Mouse (Mus musculus): Measurements from ENCODE around the gene Ppie. TPM values are rescaled to one million over a fixed set of nuclear protein-coding genes. Genes with fewer than 3 reads are reported as not detected.
"Not testable (repeated sequence)": the region's sequence is repeated elsewhere in the genome, so short reads cannot be mapped to it uniquely, and the experiment has no call there.

The Ppie gene
- total RNA-seq, 2 experiments from 2014 or later, result 20.2 to 24.4 TPM

DNA sequence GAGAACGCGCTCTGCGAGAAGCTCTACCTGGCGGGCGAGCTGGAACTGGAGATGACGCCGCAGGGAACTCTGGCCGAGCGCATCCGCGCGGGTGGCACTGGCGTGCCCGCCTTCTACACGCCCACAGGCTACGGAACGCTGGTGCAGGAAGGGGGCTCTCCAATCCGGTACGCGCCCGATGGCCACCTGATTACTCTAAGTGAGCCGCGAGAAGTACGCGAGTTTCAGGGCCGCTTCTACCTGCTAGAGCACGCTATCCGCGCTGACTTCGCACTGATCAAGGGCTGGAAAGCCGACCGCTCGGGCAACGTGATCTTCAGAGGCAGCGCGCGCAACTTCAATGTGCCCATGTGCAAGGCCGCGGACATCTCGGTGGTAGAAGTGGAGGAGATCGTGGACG lies 23.1 kb downstream of the Ppie start:
- DNase-seq (ENCODE audit: low spot score); intact Hi-C loops (cut with DNase I): not testable (repeated sequence)

DNA sequence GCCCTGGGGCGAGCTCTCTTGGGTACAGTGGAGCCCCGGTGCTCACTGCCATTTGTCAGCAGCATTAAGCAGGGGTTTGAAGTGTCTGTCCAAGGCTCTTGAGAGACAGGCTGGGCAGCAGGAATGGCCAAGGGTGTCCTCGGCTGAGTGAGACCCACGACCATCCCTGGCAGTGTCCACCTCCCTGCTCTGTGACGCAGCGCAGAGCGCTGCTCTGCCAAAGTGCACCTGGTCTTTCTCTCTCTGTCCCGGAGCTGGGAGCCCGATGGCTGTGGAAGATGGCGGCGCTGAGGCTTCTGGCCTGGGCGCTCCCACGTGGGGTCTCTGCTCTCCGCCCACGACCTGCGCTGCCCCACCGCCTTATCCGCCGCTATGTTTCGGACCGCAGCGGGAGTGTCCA lies 23.7 kb downstream of the Ppie start, which contains the start of gene Oxct2b:
TSS of gene Oxct2b (plus strand) at position 256 of the 400 bp plus-strand sequence.
- intact Hi-C loops (cut with DNase I), result no loop called here
- DNase-seq (ENCODE audit: low spot score), result no peak

DNA sequence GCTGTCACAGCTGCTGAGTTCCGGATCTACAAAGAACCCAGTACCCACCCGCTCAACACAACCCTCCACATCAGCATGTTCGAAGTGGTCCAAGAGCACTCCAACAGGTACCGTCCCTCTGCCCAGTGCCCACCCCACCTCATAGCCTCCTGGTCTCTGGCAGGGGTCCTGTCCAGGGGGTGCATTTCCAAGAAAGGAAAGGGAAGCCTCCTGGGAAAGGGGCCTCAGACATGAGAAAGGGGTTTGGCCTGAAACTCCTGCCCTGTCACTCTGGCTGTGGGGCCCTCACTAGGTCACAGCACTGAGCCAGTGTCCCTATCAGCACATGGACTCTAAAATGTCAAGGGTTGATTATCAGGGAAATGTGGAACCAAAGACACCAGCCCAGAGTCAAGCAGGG lies 25.1 kb downstream of the Ppie start:
- intact Hi-C loops (cut with DNase I); DNase-seq (ENCODE audit: low spot score): not testable (repeated sequence)

DNA sequence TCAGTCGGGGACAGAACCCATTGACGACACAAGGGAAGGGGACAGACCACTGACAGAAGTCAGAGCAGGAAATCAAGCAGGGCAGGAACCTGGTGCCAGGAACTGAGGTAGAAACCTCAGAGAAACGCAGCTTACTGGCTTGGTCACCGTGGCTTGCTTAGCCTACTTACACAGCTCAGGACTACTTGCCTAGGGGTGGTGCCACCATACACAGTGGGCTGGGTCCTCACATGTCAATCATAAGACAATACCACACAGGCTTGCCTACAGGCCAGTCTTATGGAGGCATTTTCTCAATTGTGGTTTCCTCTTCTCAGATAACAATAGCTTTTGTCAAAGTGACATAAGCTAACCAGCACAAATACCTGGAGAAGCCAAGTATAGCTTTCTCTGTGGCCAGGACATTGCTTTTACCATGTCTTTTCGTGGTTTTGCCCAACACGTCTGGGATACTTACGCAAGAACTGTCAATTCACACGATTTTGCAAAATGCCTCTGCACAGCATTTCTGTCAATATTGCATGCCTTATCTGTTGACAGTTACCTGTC lies 27.5 kb downstream of the Ppie start:
- no peak for DNase-seq (ENCODE audit: low spot score)
- intact Hi-C loops (cut with DNase I), result no loop called here

DNA sequence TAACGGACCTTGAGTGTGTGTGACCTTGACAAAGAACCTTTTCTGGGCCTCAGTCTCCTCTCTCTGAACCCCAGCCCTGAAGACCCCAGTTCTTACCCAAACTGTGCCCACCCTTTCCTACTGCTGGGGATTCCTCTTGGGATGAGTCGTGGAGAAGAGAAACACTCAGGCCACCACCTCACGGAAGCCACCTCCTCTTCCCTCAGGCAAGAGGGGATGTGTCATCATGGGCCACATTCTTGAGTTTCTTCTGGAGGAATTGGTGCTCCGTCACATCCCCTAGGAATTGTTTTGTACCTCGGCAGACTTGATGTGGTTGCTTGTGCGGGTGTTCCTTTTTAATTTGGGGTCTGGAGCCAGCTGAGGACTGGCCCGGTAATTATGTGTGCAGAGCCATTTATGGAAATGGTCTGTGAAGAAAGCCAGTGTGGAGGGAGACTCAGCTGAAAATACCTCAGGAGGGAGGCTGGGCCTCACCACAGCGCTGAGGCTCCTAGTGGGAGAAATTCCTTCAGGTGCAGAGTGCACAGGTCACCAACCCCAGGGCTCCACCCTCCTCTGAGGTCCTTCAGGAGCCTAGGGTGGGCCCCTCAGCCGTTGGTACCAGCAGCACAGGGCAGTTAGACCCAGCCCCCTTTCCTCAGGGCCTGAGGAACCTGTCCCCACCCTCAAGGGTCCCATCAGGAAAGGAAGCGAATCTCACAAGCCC lies 28.3 kb downstream of the Ppie start:
- intact Hi-C loops (cut with DNase I); DNase-seq (ENCODE audit: low spot score): not testable (repeated sequence)

DNA sequence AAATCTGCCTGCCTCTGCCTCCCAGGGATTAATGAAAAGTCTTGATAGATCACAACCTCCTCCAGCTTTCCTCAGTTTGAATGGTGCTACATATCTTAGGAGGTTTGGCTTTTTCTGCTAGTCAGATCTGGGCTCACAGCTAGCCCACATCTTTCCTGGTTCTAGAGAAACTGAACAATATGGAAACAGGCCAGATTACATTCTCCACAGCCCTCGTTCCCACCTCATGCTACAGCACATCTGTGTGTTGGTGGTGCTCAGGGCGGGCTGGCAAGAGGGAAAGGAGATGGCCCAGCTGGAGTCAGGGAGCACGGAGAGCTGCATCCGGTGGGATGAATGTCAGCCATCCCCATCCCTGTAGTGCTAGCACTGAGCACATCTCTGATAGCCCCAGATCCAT lies 29.0 kb downstream of the Ppie start:
- DNase-seq (ENCODE audit: low spot score), result no peak
- intact Hi-C loops (cut with DNase I), result no loop called here

DNA sequence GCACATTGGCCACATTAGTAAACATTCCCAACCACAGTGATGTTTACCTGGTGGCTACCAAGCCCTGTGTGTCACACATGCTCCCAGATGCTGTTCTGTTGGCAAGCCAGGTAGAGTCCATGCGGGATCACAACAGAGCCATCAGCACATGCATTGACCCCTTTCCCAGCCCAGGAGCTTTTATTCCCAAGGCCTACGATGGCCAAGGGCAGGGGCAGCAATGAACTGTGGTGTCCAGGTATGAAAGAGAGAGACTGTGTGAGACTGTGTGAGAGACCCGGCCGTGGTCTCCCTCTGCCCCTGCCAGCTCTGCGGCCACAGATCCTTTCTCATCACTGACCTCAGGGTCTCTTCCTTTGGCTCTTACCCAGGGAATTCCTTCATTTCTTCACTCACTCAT lies 31.7 kb downstream of the Ppie start:
- intact Hi-C loops (cut with DNase I), result no loop called here
- DNase-seq (ENCODE audit: low spot score), result no peak

DNA sequence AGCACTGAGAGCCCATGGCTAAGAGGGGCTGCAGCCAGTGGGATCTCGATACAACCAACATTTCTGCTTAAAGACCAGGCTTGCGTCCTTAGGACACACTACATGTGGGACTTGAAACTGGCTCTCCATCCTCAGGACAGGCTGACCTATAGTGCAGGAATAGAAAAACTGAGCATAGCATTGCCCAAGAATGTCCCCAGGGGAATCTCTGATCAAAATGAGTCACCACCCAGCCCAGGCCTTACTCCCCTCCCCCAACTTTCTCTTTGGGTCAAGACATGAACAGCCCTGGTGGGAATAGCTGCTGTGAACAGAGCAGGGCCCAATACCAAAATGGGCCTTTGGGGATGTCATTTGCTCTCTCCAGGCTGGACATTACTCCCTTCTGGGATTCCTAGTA lies 32.9 kb downstream of the Ppie start:
- intact Hi-C loops (cut with DNase I), result no loop called here
- DNase-seq (ENCODE audit: low spot score), result no peak

- intact Hi-C loops (cut with DNase I); DNase-seq (ENCODE audit: low spot score): not testable (repeated sequence)
Observed at GRCm38 (mm10) chr4:123105929-123106328, 33.8 kb downstream of the Ppie start.

DNA sequence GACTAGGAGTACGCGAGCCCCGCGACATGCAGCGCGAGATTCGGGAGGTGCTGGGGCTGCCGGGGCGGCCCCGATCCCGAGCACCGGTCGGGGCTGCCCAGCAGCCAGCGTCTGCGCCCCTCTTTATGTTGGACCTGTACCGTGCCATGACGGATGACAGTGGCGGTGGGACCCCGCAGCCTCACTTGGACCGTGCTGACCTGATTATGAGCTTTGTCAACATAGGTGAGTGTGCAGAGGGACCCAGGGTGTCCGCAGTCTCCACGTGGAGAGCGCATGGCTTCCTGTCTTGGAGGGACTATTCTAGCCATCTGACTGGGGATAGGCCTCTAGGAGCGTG lies 34.3 kb downstream of the Ppie start:
- no peak for DNase-seq (ENCODE audit: low spot score)
- intact Hi-C loops (cut with DNase I), result no loop called here

GRCm38 (mm10) chr4:123104651-123105450 lies 34.9 kb downstream of the Ppie start, which contains the start of gene Bmp8b:
TSS of gene Bmp8b (plus strand) at chr4:123105165.
- intact Hi-C loops (cut with DNase I), result no loop called here
- no peak for DNase-seq (ENCODE audit: low spot score)

DNA sequence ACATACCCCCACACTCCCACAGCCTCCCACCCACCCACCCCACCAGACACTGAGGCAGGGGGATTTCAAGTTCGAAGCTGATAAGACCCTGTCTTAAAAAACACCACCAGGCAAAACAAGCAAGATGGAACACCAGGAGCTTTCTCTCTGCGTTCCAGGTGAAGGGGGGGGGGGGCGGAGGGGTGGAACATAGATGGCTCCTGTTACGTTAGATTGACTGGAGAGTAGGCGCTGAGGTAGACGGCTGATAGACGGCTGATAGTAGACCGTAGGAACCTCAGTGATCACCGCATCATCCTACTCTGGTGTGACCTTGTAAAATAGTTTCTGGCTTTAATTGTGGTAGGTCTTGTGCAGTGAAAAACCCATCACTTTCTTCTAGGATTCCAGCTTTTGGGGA lies 45.9 kb downstream of the Ppie start:
- intact Hi-C loops (cut with DNase I), result no loop called here

DNA sequence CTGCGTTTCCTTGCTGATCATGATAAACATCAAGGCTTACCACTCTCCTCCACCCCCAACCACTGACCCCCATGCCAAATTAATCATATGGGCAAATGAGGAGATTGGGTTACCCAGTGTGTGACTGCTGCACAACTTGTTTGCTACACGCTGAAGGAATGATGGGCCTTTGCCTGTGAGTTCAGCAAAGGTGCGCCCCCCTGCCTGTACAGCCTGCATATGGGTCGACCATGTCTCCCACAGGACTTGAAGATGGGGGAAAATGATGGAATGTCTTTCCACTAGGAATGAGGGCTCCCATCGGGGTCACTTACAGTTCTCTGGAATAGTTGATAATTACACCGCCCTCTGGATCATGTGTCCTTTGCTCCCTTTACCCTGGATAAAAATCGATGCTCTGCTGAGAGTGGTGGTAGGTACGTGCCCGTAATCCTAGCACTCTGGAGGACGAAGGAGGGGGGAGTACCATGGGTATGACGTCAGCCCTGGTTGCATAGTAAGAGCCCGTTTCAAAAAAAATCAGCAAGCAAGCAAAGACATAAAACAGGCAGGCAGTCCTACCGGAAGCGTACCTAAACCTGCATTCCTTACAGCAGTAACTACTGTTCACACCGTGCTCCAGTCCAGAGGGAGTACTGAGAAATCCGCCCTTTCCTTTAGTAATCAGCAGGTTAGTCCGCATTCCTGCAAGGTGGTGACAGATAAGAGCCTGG lies 46.5 kb downstream of the Ppie start:
- no peak for DNase-seq (ENCODE audit: low spot score)
- intact Hi-C loops (cut with DNase I), result no loop called here

More for the DNA sequence above, 45.9 kb downstream of the Ppie start:
- no peak for DNase-seq (ENCODE audit: low spot score)

DNA sequence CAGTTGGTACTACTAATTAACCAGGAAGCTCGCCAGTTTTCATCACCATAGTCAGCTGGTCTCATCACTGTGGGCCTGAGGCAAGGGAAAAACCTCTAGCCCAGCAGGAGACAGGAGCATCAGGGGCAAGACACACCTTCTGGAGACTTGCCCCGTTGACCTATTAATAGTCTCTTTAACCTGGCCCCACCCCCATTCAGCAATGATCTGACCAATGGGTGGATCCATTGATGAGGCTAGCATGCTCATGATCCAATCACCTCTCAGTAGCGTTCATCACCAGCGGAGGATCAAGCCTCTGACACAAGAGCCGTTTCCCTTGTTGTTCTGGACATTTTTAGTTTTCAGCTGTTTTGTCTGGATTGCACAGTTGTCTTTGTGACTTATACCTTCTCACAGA lies 47.1 kb downstream of the Ppie start:
- intact Hi-C loops (cut with DNase I), result no loop called here
- DNase-seq (ENCODE audit: low spot score), result no peak

GRCm38 (mm10) chr4:123086381-123086780 lies 53.4 kb downstream of the Ppie start:
- intact Hi-C loops (cut with DNase I), result no loop called here

DNA sequence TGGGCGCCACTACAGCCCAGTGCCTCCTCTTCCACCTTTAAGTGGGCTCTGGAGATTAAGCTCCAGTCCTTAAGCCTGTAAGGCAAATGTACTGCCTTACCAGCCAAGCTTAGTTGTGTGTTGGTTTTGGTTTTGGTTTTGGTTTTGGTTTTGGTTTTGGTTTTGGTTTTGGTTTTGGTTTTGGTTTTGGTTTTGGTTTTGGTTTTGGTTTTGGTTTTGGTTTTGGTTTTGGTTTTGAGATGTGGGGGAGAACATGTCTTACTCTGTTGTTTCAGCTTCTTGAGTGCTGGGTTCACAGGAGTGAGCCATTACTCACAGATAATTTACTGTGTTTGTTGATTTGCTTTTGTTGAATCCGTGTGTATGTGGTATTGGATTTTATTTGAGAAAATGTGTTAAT lies 54.5 kb downstream of the Ppie start:
- DNase-seq (ENCODE audit: low spot score), result no peak
- intact Hi-C loops (cut with DNase I), result no loop called here

More at GRCm38 (mm10) chr4:123086381-123086780, 53.4 kb downstream of the Ppie start:
- no peak for DNase-seq (ENCODE audit: low spot score)

- no peak for DNase-seq (ENCODE audit: low spot score)
- intact Hi-C loops (cut with DNase I), result loop anchor here (1.0 to 5.0 kb wide), 5 partner anchors 88 to 276 kb away; partner anchors contain the start of gene Mycl
Observed at GRCm38 (mm10) chr4:123083323-123083902, 56.3 kb downstream of the Ppie start.

DNA sequence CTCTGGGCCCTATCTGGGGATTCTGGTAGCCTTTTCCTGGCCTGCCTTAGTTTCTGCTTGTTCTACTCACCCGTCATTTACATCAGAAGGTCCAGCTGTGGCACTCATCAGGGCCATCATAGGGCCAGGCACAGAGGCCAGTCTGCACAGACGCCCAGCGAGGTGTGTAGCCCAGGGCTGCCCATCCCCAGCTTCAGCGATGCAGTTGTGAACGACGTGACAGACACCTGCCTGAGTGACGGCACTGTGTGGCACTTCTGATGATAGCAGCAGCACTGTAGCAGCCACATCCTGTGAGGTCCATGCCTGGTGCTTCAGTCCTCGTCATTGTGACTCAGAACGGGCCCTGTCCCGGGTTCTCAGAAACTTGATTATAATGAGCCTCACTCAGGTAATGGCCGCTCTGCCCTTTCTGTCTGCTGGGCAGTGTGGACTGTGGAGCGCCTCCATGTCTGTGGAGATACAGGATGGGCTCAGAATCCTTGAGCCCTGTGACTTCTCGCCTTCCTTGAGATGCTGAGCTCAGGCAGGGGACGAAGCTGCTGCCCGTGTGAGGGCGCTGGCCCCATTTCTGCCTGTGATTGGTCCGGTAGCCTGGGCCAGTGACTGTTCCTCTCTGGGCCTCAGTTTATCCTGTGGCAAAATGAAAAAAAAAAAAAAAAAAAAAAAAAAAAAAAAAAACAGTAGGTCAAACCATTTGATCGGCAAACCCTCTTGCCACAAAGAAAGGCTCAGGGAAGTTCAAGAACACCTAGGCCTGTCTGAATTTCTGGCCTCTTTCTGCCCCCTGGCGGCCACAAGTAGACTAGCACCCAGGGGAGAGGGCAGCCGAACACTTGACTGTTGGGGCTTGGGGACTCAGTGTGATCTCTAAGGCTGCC lies 57.2 kb downstream of the Ppie start:
- intact Hi-C loops (cut with DNase I), result loop anchor here (1.0 to 5.0 kb wide), 5 partner anchors 87 to 275 kb away; partner anchors contain the start of gene Mycl
- DNase-seq (ENCODE audit: low spot score), result peak; percentile 19

DNA sequence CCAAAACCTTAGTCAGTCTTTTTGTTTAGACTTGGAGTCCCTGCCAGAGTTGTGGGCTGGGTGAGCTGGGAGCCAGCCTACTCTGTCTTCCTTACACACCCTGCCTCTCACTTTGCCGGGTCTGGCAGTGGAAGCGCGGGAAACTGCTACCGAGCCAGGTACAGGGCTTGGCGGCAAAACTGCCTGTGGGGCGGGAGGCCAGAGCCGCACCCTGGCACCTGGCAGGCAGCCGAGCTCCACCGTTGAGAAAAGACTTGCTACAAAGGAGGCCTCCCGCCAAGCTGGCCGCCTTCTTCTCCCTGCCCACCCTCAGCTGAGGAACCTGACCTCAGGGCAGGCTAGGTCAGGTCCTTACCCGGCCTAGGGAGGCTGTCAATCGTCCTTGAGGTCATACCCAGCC lies 59.0 kb downstream of the Ppie start:
- no peak for DNase-seq (ENCODE audit: low spot score)

More for the DNA sequence above, 59.0 kb downstream of the Ppie start:
- intact Hi-C loops (cut with DNase I), result loop anchor here (5.0 kb wide), 2 partner anchors 183 to 273 kb away; no protein-coding TSS in a partner anchor

Measured in heart, postnatal 25 days (tissue).